Comparison of ENCODE assay signal across 10 mouse cellular contexts in the genomic region with DNA sequence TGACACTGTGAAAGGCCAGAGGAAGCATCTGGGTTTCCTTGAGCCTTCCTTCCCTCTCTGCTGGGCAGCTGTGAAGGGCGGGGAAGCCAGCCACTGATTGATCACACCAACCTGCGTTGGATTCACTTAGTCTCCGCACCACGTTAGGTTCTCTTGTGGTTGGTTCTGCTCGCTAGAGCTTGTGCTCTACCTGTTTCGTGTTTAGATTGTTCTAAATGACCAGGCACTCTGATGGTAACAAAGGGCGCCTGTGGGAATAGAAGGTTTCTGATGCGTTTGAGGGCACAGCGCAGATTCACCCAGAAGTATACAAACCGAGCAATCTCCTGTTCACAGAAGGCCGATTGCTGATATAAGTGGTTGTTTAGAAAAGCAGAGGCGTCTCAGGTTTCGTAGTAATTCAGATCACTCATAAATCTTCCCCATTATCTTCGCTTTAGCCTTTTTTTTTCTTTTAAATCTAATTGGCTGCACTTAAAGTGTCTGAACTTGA.
DNase-seq lines count a peak whose midpoint lies in the region; ATAC-seq lines count a peak whose summit lies in the region.
"Had no signal": no experiment of that assay in that cellular context is flagged by ENCODE, and none has a peak within 500 bp of the region (broad histone marks: within the 10 kb centered on the region; RNA-seq: fewer than 3 reads in every experiment).

No protein-coding gene starts in this region.

- 56% methylated on average over 14 of the region's 14 CpGs for WGBS in embryonic facial prominence, embryonic 10.5 days

- H3K9me3 ChIP-seq in embryonic facial prominence, embryonic 10.5 days, result no peaks in the 10 kb centered on the region

- H3K27me3 ChIP-seq in embryonic facial prominence, embryonic 10.5 days (replicated peaks; ENCODE audit: low read depth, poor library complexity, severe bottlenecking), result no peaks in the 10 kb centered on the region

- no peaks in the 10 kb centered on the region for H3K36me3 ChIP-seq in embryonic facial prominence, embryonic 10.5 days (replicated peaks)

- peaks cover 16% of the 10 kb centered on the region for H3K4me1 ChIP-seq in embryonic facial prominence, embryonic 10.5 days

- ATAC-seq in megakaryocyte progenitor cell, adult 5-6 weeks (replicated peaks; ENCODE audit: poor library complexity), result peak; percentile 47
- ATAC-seq: activated CD4-positive, CD25-positive, alpha-beta regulatory T cell, adult 4 months had no signal

- no peak overlapping the region for H3K27ac ChIP-seq in embryonic facial prominence, embryonic 10.5 days (replicated peaks)

- peak; percentile 93 for DNase-seq in heart, adult 11 months
- DNase-seq in heart, adult 9 months (ENCODE audit: low spot score in 2 of 2), result no peak
- DNase-seq in B cell, adult 2 months, result peak; percentile 58 to 59
- DNase-seq in embryonic facial prominence, embryonic 10.5 days (ENCODE audit: low spot score), result peak; percentile 16
- no peak for DNase-seq in frontal cortex, postnatal 36 days (ENCODE audit: low spot score in 2 of 2)
- no peak for DNase-seq in urinary bladder, adult 18-20 months (ENCODE audit: low spot score in 2 of 2)
- DNase-seq in cerebellum, postnatal 10 days, result no peak
- DNase-seq: cerebellum, adult 18-20 months had no signal

- no peak overlapping the region for H3K4me3 ChIP-seq in embryonic facial prominence, embryonic 10.5 days

Comparison
In these comparisons a context has a peak if more than half of its experiments do, and no peak if none do; other contexts are left out.
1. DNase-seq: peak in heart, adult 11 months (single experiment), B cell, adult 2 months (2 of 2) and embryonic facial prominence, embryonic 10.5 days (single experiment); none in heart, adult 9 months (0 of 2), frontal cortex, postnatal 36 days (0 of 2), urinary bladder, adult 18-20 months (0 of 2) and cerebellum, postnatal 10 days (0 of 2).